Mouse (Mus musculus): ENCODE data around the gene Zfp799.

DNA sequence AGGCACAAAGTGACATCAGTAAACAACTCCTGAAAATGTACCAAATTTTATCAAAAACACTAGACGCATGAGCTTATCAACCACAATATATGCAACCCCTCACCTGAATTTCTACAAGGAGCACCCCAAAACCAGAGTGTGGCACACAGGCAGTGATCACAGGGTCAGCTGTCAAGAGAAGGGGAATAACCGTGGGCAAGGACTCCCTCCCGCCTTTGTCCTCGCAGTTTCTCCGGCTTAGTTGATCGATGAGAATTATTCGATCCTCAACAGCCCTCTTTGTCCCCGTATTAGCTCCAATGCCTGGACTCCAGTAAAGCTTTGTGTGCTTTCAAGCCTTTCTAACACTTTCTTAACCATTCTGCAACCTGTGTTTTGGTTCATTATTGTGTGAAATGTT is 21.1 kb downstream of the Zfp799 start:
- TF ChIP-seq CTCF (IDR thresholded peaks at IDR 0.05; ENCODE audit: borderline replicate concordance, insufficient read depth, low read length) = no peak
- TF ChIP-seq POLR2A (IDR thresholded peaks at IDR 0.05; ENCODE audit: low read depth, low read length) = no peak
